Mouse (Mus musculus) monocyte, adult 2 months (primary cell): ENCODE data around the gene Hmgb1.

ENCODE experiments used
- DNase-seq, 2 experiments: peaks; one replicate each; pipeline ENCODE4 v3.0.0; 2022; ENCODE audit warnings: low spot score in 2 of 2, low read depth in 1 of 2

The Hmgb1 gene

GRCm38 (mm10) chr5:149002034-149002802, 182.1 kb downstream of the Hmgb1 start:
- no peak for DNase-seq

- no peak for DNase-seq
These were observed 184.5 kb downstream of the Hmgb1 start for GRCm38 (mm10) chr5:148999802-149000201.

DNA sequence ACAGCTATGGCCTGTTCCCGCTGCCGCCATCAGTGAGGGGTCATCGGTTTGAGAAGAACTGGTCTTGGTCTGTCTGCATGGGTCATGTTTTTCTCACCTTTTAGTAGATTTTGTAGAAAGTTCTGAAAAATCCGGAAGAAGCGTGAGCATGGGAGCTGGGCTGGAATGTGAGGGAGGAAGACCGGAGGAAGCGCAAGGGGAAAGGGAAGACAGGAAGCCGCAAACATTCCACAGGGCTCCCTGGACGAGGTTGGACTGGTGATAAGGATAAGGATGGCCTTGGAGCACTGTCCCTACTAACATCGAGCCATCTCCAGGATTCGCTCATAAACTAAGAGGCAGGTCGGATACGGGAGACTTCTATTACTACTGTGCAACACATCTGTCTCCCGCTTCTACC, 185.8 kb downstream of the Hmgb1 start:
- DNase-seq: no peak

DNA sequence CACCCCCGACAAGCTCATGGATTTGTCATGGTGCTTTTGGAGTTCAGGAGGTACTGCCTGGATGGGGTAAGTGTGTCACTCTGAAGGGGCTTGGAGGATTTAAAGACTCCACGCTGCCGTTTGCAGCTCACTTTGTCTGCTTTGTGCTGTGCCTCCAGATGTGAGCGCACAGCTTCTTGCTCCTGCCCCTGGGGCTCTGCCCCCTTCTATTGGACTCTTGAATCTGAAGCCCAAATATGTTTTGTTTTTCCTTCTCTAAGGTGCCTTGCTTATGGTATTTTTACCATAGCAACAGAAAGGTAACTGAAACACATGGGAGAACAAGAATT, 187.6 kb downstream of the Hmgb1 start:
- DNase-seq: no peak
